In the genomic region with DNA sequence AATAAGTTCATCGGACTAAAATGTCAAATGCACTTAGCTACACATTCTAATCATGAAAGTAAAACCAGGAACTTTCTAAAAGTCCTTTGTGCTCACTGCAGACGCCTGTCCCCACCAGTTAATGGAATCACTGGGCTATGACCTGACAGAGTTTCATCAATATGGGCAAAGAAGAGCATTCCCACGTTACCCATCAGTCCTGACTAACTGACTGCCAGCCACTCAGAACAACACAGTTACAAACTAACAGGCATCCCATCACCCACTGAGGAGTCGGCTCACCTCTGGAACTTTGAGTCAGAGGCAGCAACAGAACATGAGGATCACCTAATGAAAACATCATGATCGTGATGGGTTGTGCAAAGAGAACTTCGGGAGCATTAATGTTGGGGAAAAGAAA, we compare ENCODE assay signal across 13 mouse cellular contexts.
"Had no signal": no experiment of that assay in that cellular context is flagged by ENCODE, and none has a peak within 500 bp of the region (broad histone marks: within the 10 kb centered on the region; RNA-seq: fewer than 3 reads in every experiment).

No protein-coding gene starts in this region.

- H3K9me3 ChIP-seq: intestine, embryonic 15.5 days; liver, embryonic 13.5 days; midbrain, embryonic 15.5 days had no signal

- H3K27me3 ChIP-seq: intestine, embryonic 15.5 days; liver, embryonic 13.5 days; midbrain, embryonic 15.5 days had no signal

- H3K4me2 ChIP-seq: intestine, embryonic 15.5 days; liver, embryonic 13.5 days; midbrain, embryonic 15.5 days had no signal

- H3K4me3 ChIP-seq: intestine, embryonic 15.5 days; left cerebral cortex, adult 2 months; liver, embryonic 13.5 days; midbrain, embryonic 15.5 days had no signal

- DNase-seq: kidney, adult 11 months; kidney, adult 9 months; kidney, postnatal 14 days; layer of hippocampus, postnatal 36 days; liver, embryonic 13.5 days; lung, adult 2 months; lung, postnatal 14 days; lung, postnatal 4 days; thymus, adult 18-20 months; thymus, postnatal 36 days had no signal

- H3K36me3 ChIP-seq: intestine, embryonic 15.5 days; liver, embryonic 13.5 days; midbrain, embryonic 15.5 days had no signal

- ATAC-seq: intestine, embryonic 15.5 days; midbrain, embryonic 15.5 days had no signal

- H3K9ac ChIP-seq: intestine, embryonic 15.5 days; liver, embryonic 13.5 days; midbrain, embryonic 15.5 days had no signal

- H3K4me1 ChIP-seq: intestine, embryonic 15.5 days; liver, embryonic 13.5 days; midbrain, embryonic 15.5 days had no signal

- H3K27ac ChIP-seq: intestine, embryonic 15.5 days; left cerebral cortex, adult 2 months; liver, embryonic 13.5 days; midbrain, embryonic 15.5 days had no signal
